Mouse (Mus musculus): ENCODE data around the gene Dzip1. TPM values are rescaled to one million over a fixed set of nuclear protein-coding genes. Genes with fewer than 3 reads are reported as not detected.
A peak's percentile ranks its signal among the peaks of the same experiment; 100 is the strongest.

Gene Dzip1
- polyA plus RNA-seq (2014; fragmentation: Nextera tagmentation; extraction: Ambion mirVana) = 16.4 and 19.5 TPM in 2 replicates

GRCm38 (mm10) chr14:118924673-118925615 lies at the start of gene Dzip1:
Dzip1 (minus strand) TSS chr14:118925460.
- peak within 1 kb of the TSS; percentile 73 for H3K9ac ChIP-seq (ENCODE audit: low read length)
- under 1% methylated on average over 55 of the region's 55 CpGs for WGBS

GRCm38 (mm10) chr14:118972268-118972667 lies 47.0 kb upstream of the Dzip1 start:
- Histone ChIP-seq H3K9ac (ENCODE audit: low read length) (no peak overlapping the region), H3K36me3 (ENCODE audit: control insufficient read depth, insufficient read depth, low read length) (peaks cover 92% of the 10 kb centered on the region), H3K9me3 (ENCODE audit: control insufficient read depth, low read length) (no peaks in the 10 kb centered on the region), H3K27me3 (replicated peaks; ENCODE audit: control insufficient read depth, insufficient read depth, low read length) (no peaks in the 10 kb centered on the region), H3K27ac (ENCODE audit: low read depth) (no peak overlapping the region), H3K4me3 (ENCODE audit: low read depth, low read length) (no peak overlapping the region), H3K4me2 (ENCODE audit: low read length) (no peak overlapping the region), H3K4me1 (replicated peaks; ENCODE audit: control insufficient read depth, insufficient read depth, low read length) (no peaks in the 10 kb centered on the region)
- ATAC-seq (replicated peaks; ENCODE audit: low FRiP score, low TSS enrichment, low read depth) (no peak), DNase-seq (ENCODE audit: low spot score) (no peak)
- 94% methylated on average over 6 of the region's 6 CpGs for WGBS

More at GRCm38 (mm10) chr14:118924673-118925615, at the start of gene Dzip1:
- Histone ChIP-seq H3K36me3 (ENCODE audit: control insufficient read depth, insufficient read depth, low read length) (no peaks in the 10 kb centered on the region), H3K4me3 (ENCODE audit: low read depth, low read length) (peak within 1 kb of the TSS; percentile 64), H3K9me3 (ENCODE audit: control insufficient read depth, low read length) (no peaks in the 10 kb centered on the region), H3K4me1 (replicated peaks; ENCODE audit: control insufficient read depth, insufficient read depth, low read length) (peaks cover 24% of the 10 kb centered on the region), H3K27ac (ENCODE audit: low read depth) (peak within 1 kb of the TSS; percentile 80), H3K4me2 (ENCODE audit: low read length) (peak within 1 kb of the TSS; percentile 69), H3K27me3 (replicated peaks; ENCODE audit: control insufficient read depth, insufficient read depth, low read length) (no peaks in the 10 kb centered on the region)
- DNase-seq (ENCODE audit: low spot score) (peak; percentile 84), ATAC-seq (replicated peaks; ENCODE audit: low FRiP score, low TSS enrichment, low read depth) (peak; percentile 90)

GRCm38 (mm10) chr14:118967646-118968045 lies 42.4 kb upstream of the Dzip1 start:
- H3K9ac ChIP-seq (ENCODE audit: low read length) = no peak overlapping the region
- no peaks in the 10 kb centered on the region for H3K4me1 ChIP-seq (replicated peaks; ENCODE audit: control insufficient read depth, insufficient read depth, low read length)
- no peaks in the 10 kb centered on the region for H3K9me3 ChIP-seq (ENCODE audit: control insufficient read depth, low read length)
- H3K4me3 ChIP-seq (ENCODE audit: low read depth, low read length) = no peak overlapping the region
- no peak overlapping the region for H3K27ac ChIP-seq (ENCODE audit: low read depth)
- no peak overlapping the region for H3K4me2 ChIP-seq (ENCODE audit: low read length)
- ATAC-seq (replicated peaks; ENCODE audit: low FRiP score, low TSS enrichment, low read depth) (no peak), DNase-seq (ENCODE audit: low spot score) (no peak)
- 86% methylated on average over 7 of the region's 7 CpGs for WGBS
- H3K27me3 ChIP-seq (replicated peaks; ENCODE audit: control insufficient read depth, insufficient read depth, low read length) = no peaks in the 10 kb centered on the region
- peaks cover 56% of the 10 kb centered on the region for H3K36me3 ChIP-seq (ENCODE audit: control insufficient read depth, insufficient read depth, low read length)

- no peak for ATAC-seq (replicated peaks; ENCODE audit: low FRiP score, low TSS enrichment, low read depth)
- H3K4me2 ChIP-seq (ENCODE audit: low read length) = no peak overlapping the region
- no peak for DNase-seq (ENCODE audit: low spot score)
- 91% methylated on average over 4 of the region's 4 CpGs for WGBS
- H3K9ac ChIP-seq (ENCODE audit: low read length) = no peak overlapping the region
- no peaks in the 10 kb centered on the region for H3K27me3 ChIP-seq (replicated peaks; ENCODE audit: control insufficient read depth, insufficient read depth, low read length)
- H3K4me3 ChIP-seq (ENCODE audit: low read depth, low read length) = no peak overlapping the region
- H3K27ac ChIP-seq (ENCODE audit: low read depth) = no peak overlapping the region
- H3K36me3 ChIP-seq (ENCODE audit: control insufficient read depth, insufficient read depth, low read length) = peaks cover 54% of the 10 kb centered on the region
- H3K4me1 ChIP-seq (replicated peaks; ENCODE audit: control insufficient read depth, insufficient read depth, low read length) = no peaks in the 10 kb centered on the region
- no peaks in the 10 kb centered on the region for H3K9me3 ChIP-seq (ENCODE audit: control insufficient read depth, low read length)
These were observed 40.2 kb upstream of the Dzip1 start for GRCm38 (mm10) chr14:118965356-118966000.

GRCm38 (mm10) chr14:118958010-118958409 lies 32.8 kb upstream of the Dzip1 start:
- Histone ChIP-seq H3K4me1 (replicated peaks; ENCODE audit: control insufficient read depth, insufficient read depth, low read length) (no peaks in the 10 kb centered on the region), H3K9me3 (ENCODE audit: control insufficient read depth, low read length) (no peaks in the 10 kb centered on the region), H3K36me3 (ENCODE audit: control insufficient read depth, insufficient read depth, low read length) (peaks cover 76% of the 10 kb centered on the region), H3K27ac (ENCODE audit: low read depth) (no peak overlapping the region), H3K27me3 (replicated peaks; ENCODE audit: control insufficient read depth, insufficient read depth, low read length) (no peaks in the 10 kb centered on the region), H3K4me2 (ENCODE audit: low read length) (no peak overlapping the region), H3K9ac (ENCODE audit: low read length) (no peak overlapping the region), H3K4me3 (ENCODE audit: low read depth, low read length) (no peak overlapping the region)
- 92% methylated on average over 3 of the region's 3 CpGs for WGBS
- DNase-seq (ENCODE audit: low spot score) = no peak
- no peak for ATAC-seq (replicated peaks; ENCODE audit: low FRiP score, low TSS enrichment, low read depth)

- no peaks in the 10 kb centered on the region for H3K27me3 ChIP-seq (replicated peaks; ENCODE audit: control insufficient read depth, insufficient read depth, low read length)
- ATAC-seq (replicated peaks; ENCODE audit: low FRiP score, low TSS enrichment, low read depth) = no peak
- H3K27ac ChIP-seq (ENCODE audit: low read depth) = no peak overlapping the region
- H3K4me1 ChIP-seq (replicated peaks; ENCODE audit: control insufficient read depth, insufficient read depth, low read length) = no peaks in the 10 kb centered on the region
- no peak overlapping the region for H3K4me3 ChIP-seq (ENCODE audit: low read depth, low read length)
- H3K9me3 ChIP-seq (ENCODE audit: control insufficient read depth, low read length) = no peaks in the 10 kb centered on the region
- DNase-seq (ENCODE audit: low spot score) = no peak
- no peak overlapping the region for H3K9ac ChIP-seq (ENCODE audit: low read length)
- H3K4me2 ChIP-seq (ENCODE audit: low read length) = no peak overlapping the region
- H3K36me3 ChIP-seq (ENCODE audit: control insufficient read depth, insufficient read depth, low read length) = peaks cover 26% of the 10 kb centered on the region
- 92% methylated on average over 9 of the region's 9 CpGs for WGBS
These were observed 26.8 kb upstream of the Dzip1 start for GRCm38 (mm10) chr14:118951912-118952583.

- Histone ChIP-seq H3K4me3 (ENCODE audit: low read depth, low read length) (no peak overlapping the region), H3K27ac (ENCODE audit: low read depth) (no peak overlapping the region), H3K36me3 (ENCODE audit: control insufficient read depth, insufficient read depth, low read length) (peaks cover 4% of the 10 kb centered on the region; the same call in 1 of the 2 replicates), H3K9me3 (ENCODE audit: control insufficient read depth, low read length) (no peaks in the 10 kb centered on the region), H3K4me1 (replicated peaks; ENCODE audit: control insufficient read depth, insufficient read depth, low read length) (no peaks in the 10 kb centered on the region), H3K4me2 (ENCODE audit: low read length) (no peak overlapping the region), H3K27me3 (replicated peaks; ENCODE audit: control insufficient read depth, insufficient read depth, low read length) (no peaks in the 10 kb centered on the region), H3K9ac (ENCODE audit: low read length) (no peak overlapping the region)
- WGBS = 89% methylated on average over 1 of the region's 1 CpGs
- no peak for ATAC-seq (replicated peaks; ENCODE audit: low FRiP score, low TSS enrichment, low read depth)
- DNase-seq (ENCODE audit: low spot score) = no peak
These were observed 23.6 kb upstream of the Dzip1 start for GRCm38 (mm10) chr14:118948841-118949240.

GRCm38 (mm10) chr14:118944702-118945101 lies 19.4 kb upstream of the Dzip1 start:
- DNase-seq (ENCODE audit: low spot score) = no peak
- Histone ChIP-seq H3K4me2 (ENCODE audit: low read length) (no peak overlapping the region), H3K9me3 (ENCODE audit: control insufficient read depth, low read length) (no peaks in the 10 kb centered on the region), H3K4me1 (replicated peaks; ENCODE audit: control insufficient read depth, insufficient read depth, low read length) (peaks cover 4% of the 10 kb centered on the region; the same call in 1 of the 2 replicates), H3K4me3 (ENCODE audit: low read depth, low read length) (no peak overlapping the region), H3K27me3 (replicated peaks; ENCODE audit: control insufficient read depth, insufficient read depth, low read length) (no peaks in the 10 kb centered on the region), H3K9ac (ENCODE audit: low read length) (no peak overlapping the region), H3K27ac (ENCODE audit: low read depth) (no peak overlapping the region), H3K36me3 (ENCODE audit: control insufficient read depth, insufficient read depth, low read length) (no peaks in the 10 kb centered on the region)
- ATAC-seq (replicated peaks; ENCODE audit: low FRiP score, low TSS enrichment, low read depth) = no peak
- WGBS = 82% methylated on average over 2 of the region's 2 CpGs

Measured in intestine, embryonic 14.5 days (tissue).